Mouse (Mus musculus) liver, embryonic 11.5 days (tissue): ENCODE measurements at regions not wholly inside any gene's neighbourhood (a gene's known extent, or its start where the extent isn't known, plus 50 kb on each side); places are given as distances from the start of the nearest gene placed in this dataset.

Experiments
- ATAC-seq: fragments of 200-750 bp; cut with Nextera tagmentation; replicated peaks from 2 replicates; pipeline ENCODE4 v1.8.0; 2017; ENCODE audit warnings: moderate number of reproducible peaks, mild to moderate bottlenecking, moderate TSS enrichment, moderate library complexity; ENCODE audit not compliant: low FRiP score
- DNase-seq: peaks from one replicate; pipeline ENCODE4 v3.0.0-alpha.2; 2017; ENCODE audit warnings: low spot score
- H3K27ac ChIP-seq: fragments of 300-500 bp; sonication (generic); 2 replicates; pipeline ENCODE4 v1.5.1; 2014; ENCODE audit warnings: mild to moderate bottlenecking, low read depth, low read length, control low read depth
- H3K27me3 ChIP-seq: fragments of 300-500 bp; sonication (generic); replicated peaks from 2 replicates; pipeline ENCODE4 v1.6.1; 2014; ENCODE audit warnings: low read length, mixed read lengths; ENCODE audit not compliant: control insufficient read depth, insufficient read depth
- H3K36me3 ChIP-seq: fragments of 300-500 bp; sonication (generic); 2 replicates; pipeline ENCODE4 v1.6.1; 2014; ENCODE audit warnings: mild to moderate bottlenecking, low read length, moderate library complexity, mixed read lengths; ENCODE audit not compliant: control insufficient read depth, insufficient read depth
- H3K4me1 ChIP-seq: fragments of 300-500 bp; sonication (generic); replicated peaks from 2 replicates; pipeline ENCODE4 v1.6.1; 2014; ENCODE audit warnings: low read length, mixed read lengths; ENCODE audit not compliant: control insufficient read depth, insufficient read depth
- H3K4me2 ChIP-seq: fragments of 300-500 bp; sonication (generic); 2 replicates; pipeline ENCODE4 v1.6.1; 2014; ENCODE audit warnings: mild to moderate bottlenecking, control low read depth, moderate library complexity
- H3K4me3 ChIP-seq: fragments of 300-500 bp; sonication (generic); 2 replicates; pipeline ENCODE4 v1.5.1; 2014; ENCODE audit warnings: low read depth, low read length, control low read depth
- H3K9ac ChIP-seq: fragments of 300-500 bp; sonication (generic); 2 replicates; pipeline ENCODE4 v1.6.1; 2014; ENCODE audit warnings: low read depth, low read length, control low read depth
- H3K9me3 ChIP-seq: fragments of 300-500 bp; sonication (generic); 2 replicates; pipeline ENCODE4 v1.6.1; 2016; ENCODE audit warnings: low read length, inconsistent platforms, mixed read lengths; ENCODE audit not compliant: control insufficient read depth
- WGBS: fragments of 180-500 bp; shearing (Covaris S2); extraction: QIAGEN DNeasy Blood & Tissue Kit; methylation state at CpG from one replicate; pipeline ENCODE4 v1.1.7; 2014; 5-methylcytosine and 5-hydroxymethylcytosine counted together

DNA sequence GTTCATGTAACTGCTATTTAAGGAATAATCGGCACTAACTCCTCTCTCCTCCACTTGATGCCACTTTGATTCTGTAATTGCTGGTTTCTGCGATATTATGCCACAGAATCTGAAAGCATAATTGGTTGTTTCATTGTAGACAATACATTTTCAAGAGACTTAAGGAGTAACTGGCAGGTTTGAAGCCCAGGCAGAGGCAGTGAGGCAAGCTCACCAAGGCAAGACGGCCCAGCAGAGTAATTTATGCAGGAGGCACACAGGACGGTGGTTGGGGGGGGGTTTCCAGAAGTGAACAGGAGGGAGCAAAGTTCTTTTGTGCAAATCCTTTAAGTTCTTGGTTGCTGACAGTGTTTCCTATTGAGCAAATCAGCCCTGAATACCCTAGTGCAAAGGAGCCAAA is 249.6 kb downstream of the Drd1 start:
- H3K27me3 ChIP-seq = no peaks in the 10 kb centered on the region
- H3K4me3 ChIP-seq = no peak overlapping the region
- no peak overlapping the region for H3K9ac ChIP-seq
- ATAC-seq = no peak
- no peak overlapping the region for H3K27ac ChIP-seq
- no peaks in the 10 kb centered on the region for H3K9me3 ChIP-seq
- H3K36me3 ChIP-seq = no peaks in the 10 kb centered on the region
- DNase-seq = no peak
- 84% methylated on average over 4 of the region's 4 CpGs for WGBS
- H3K4me2 ChIP-seq = no peak overlapping the region
- no peaks in the 10 kb centered on the region for H3K4me1 ChIP-seq

DNA sequence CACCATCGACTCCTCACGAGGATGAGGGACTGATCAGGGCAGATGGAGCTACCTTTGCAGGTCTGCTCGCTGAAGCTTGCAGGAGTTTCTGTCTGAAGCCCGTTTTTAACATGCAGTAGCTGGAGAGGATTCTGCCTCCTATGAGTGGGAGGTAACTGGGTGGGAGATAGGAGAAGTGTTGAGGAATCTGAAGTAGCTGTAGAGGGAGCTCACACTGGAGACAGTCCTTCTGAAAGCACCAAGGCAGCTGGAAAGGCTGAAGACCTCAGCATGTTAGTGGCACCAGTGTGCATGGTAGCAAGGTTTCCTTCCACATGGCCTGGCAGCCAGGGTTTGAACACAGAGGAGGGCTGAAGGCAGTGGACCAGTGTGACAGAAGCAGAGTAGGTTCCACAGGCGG is 254.5 kb downstream of the Drd1 start:
- 69% methylated on average over 5 of the region's 5 CpGs for WGBS
- Histone ChIP-seq H3K9ac (no peak overlapping the region), H3K4me1 (no peaks in the 10 kb centered on the region), H3K36me3 (no peaks in the 10 kb centered on the region), H3K4me3 (no peak overlapping the region), H3K27ac (no peak overlapping the region), H3K9me3 (no peaks in the 10 kb centered on the region), H3K27me3 (no peaks in the 10 kb centered on the region), H3K4me2 (no peak overlapping the region)
- DNase-seq (no peak), ATAC-seq (no peak)

DNA sequence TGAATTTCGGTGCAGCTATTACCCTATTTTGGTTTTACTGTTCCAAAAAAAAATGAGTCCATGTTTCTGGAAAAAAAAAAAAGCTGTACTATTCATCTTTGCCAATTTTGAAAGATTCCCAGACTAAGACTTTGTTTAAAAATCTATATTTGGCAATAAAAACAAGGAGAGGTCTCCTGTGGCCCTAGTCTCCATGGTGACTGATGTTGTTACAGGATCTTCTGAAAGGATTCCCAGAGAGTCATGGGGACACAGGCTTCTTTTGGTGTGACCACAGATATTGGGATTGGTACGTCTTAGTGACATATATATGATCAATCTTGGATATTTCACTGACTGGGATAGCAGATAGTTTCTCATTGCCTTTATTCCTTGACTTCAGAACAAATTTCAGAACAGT is 266.7 kb downstream of the Drd1 start:
- H3K9me3 ChIP-seq = no peaks in the 10 kb centered on the region
- H3K27me3 ChIP-seq = no peaks in the 10 kb centered on the region
- H3K36me3 ChIP-seq = no peaks in the 10 kb centered on the region
- no peak overlapping the region for H3K4me2 ChIP-seq
- no peak overlapping the region for H3K9ac ChIP-seq
- H3K27ac ChIP-seq = no peak overlapping the region
- DNase-seq = no peak
- no peak for ATAC-seq
- WGBS = 70% methylated on average over 2 of the region's 2 CpGs
- H3K4me3 ChIP-seq = no peak overlapping the region
- no peaks in the 10 kb centered on the region for H3K4me1 ChIP-seq

DNA sequence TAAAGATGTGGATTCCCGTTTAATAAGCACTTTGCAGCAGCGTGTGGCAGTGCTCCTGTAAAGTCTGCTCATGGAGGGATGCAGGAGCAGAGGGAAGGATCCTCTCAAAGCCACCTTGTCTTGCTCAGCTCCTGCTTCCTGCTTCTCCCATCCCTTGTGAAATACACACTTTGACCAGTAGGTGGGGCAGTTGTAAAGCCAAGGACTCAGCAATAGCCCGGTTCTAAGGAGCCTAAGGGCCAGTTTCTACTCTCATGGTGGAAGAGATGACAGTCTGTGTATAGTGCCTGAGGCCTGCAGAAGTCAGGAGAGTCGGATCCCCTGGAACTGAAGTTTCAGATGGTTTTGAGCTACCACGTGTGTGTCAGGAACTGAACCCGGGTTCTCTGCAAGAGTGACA is 272.0 kb downstream of the Drd1 start:
- Histone ChIP-seq H3K36me3 (no peaks in the 10 kb centered on the region), H3K27me3 (no peaks in the 10 kb centered on the region), H3K4me3 (no peak overlapping the region), H3K9ac (no peak overlapping the region), H3K9me3 (no peaks in the 10 kb centered on the region), H3K27ac (no peak overlapping the region), H3K4me1 (no peaks in the 10 kb centered on the region), H3K4me2 (no peak overlapping the region)
- DNase-seq (peak; percentile 50), ATAC-seq (no peak)
- WGBS = 23% methylated on average over 6 of the region's 6 CpGs

DNA sequence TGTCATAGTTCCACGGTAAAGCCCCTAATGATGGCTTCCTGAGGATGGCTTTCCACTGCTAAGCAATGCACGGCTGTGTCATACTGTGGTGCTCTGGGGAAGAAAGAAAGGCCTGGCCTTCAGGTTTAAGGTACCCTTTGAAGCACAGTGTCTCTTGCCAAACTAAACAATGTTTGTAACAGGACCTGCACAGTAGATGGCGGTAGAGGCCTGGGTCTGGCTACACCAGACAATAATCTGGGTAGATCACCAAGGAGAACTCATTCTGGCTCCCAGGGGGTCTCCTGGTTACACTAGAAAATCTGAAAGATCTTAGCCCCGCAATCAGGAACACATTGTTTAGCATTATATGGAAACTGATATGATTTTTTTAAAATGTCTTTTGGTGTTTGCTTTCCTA is 276.4 kb downstream of the Drd1 start:
- Histone ChIP-seq H3K9ac (no peak overlapping the region), H3K27ac (no peak overlapping the region), H3K4me1 (no peaks in the 10 kb centered on the region), H3K4me2 (no peak overlapping the region), H3K4me3 (no peak overlapping the region), H3K27me3 (no peaks in the 10 kb centered on the region), H3K36me3 (no peaks in the 10 kb centered on the region), H3K9me3 (no peaks in the 10 kb centered on the region)
- ATAC-seq (no peak), DNase-seq (no peak)
- 57% methylated on average over 4 of the region's 4 CpGs for WGBS

DNA sequence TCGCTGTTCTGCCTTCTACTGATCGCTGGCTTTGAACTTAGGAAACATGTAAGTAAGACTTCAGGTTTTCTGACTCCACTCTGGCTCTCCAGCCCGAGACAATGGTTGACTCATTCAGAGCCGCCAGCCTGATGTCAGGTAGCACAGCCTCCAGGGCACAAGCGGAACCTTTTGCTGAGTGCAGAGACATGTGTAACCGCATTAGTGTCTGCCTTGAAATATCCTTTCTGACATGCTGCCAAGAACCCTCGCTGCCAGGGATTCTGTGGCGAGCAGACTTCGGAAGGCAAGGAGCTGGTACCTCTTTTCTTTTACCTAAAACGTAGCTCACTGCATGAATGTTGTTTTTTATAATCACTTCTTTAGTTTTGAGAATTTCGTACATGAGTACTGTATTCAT is 279.1 kb downstream of the Drd1 start:
- Histone ChIP-seq H3K9me3 (no peaks in the 10 kb centered on the region), H3K4me1 (no peaks in the 10 kb centered on the region), H3K4me2 (no peak overlapping the region), H3K36me3 (no peaks in the 10 kb centered on the region), H3K9ac (no peak overlapping the region), H3K4me3 (no peak overlapping the region), H3K27ac (no peak overlapping the region), H3K27me3 (no peaks in the 10 kb centered on the region)
- 82% methylated on average over 11 of the region's 11 CpGs for WGBS
- DNase-seq (no peak), ATAC-seq (no peak)

DNA sequence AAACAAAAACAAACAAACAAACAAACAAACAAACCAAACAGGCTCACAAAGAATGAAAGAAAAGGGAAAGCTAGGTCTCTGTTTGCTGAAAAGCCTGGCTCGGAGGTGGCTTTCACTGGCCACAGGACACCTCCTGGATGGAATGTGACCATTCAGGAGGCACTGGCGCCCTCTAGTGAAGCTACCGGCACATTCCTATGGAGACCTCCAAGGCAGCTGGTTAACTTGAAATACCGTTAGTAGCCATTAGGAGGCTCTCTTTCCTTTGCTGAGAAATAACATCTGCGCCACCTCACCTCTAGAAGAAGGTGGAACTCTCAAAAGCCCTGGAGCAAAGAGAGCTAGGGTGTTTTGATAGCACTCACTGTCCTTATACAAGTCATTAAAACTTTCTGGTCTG is 279.8 kb downstream of the Drd1 start:
- Histone ChIP-seq H3K36me3 (no peaks in the 10 kb centered on the region), H3K4me1 (no peaks in the 10 kb centered on the region), H3K27ac (no peak overlapping the region), H3K27me3 (no peaks in the 10 kb centered on the region), H3K9me3 (no peaks in the 10 kb centered on the region), H3K9ac (no peak overlapping the region), H3K4me3 (no peak overlapping the region), H3K4me2 (no peak overlapping the region)
- 34% methylated on average over 5 of the region's 5 CpGs for WGBS
- DNase-seq (no peak), ATAC-seq (no peak)

DNA sequence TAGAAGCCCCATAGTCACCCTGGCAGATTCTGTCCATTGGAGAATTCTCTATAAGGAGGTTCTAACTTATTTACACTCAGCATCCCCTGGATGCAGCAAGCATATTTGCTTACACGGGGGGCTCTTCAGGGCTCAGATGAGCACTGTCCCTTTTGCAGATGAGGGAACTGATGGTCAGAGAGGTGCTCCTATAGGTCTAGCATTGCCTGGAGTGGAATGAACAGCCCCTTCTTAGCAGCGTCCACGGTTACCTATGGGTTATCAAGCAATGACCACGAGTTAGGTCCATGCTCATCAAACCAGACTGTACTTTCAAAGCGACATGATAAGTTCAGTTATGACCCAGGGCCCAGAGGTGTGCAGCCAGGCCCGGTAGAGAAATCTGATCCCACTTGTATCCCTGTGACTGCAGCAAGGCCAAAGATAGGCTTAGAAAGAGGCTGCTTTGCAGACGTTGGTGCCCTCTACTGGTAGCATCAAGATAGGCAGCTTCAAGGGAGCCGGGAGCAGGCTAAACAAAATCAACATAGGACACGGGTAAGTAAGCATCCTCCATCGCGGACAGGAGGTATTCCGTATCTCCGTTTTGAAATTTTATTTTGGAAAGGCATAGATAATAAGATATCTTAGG is 290.8 kb downstream of the Drd1 start:
- H3K27ac ChIP-seq = no peak overlapping the region
- H3K4me1 ChIP-seq = no peaks in the 10 kb centered on the region
- H3K36me3 ChIP-seq = no peaks in the 10 kb centered on the region
- no peaks in the 10 kb centered on the region for H3K9me3 ChIP-seq
- H3K4me3 ChIP-seq = no peak overlapping the region
- no peak for DNase-seq
- no peaks in the 10 kb centered on the region for H3K27me3 ChIP-seq
- no peak overlapping the region for H3K4me2 ChIP-seq
- no peak overlapping the region for H3K9ac ChIP-seq
- no peak for ATAC-seq
- WGBS = 26% methylated on average over 13 of the region's 13 CpGs

DNA sequence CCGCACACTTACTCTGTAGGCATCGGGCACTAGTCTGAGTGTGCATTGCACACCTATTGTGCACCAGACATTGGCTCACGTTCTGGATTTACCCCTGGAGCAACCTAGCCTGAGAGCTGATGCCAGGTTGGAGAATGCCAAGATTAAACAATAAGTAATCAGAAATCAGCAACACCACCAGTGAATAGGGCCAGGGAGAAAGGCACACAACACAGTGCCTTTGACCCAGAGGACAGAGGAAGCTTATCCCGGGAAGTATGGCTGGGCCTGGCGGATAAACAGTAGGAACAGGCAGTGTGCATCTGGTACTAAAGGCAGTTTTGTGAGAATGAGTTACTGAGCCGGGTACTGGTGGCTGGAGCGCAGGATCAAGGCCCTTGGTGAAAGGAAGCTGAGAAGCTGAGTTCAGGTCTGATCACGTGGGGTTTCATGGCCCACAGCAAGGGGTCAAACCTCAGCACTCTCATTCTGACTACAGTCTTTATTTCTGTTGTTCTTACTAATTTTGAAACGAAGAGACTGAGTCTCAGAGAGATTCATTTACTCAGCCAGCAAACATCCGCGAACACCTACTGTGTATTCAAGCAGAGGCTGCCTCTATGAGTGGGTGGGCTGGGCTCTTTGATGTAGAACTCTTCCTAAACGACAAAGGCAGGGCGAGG is 284.8 kb upstream of the Msx2 start:
- no peaks in the 10 kb centered on the region for H3K9me3 ChIP-seq
- no peak for ATAC-seq
- H3K27ac ChIP-seq = no peak overlapping the region
- no peaks in the 10 kb centered on the region for H3K36me3 ChIP-seq
- H3K4me3 ChIP-seq = no peak overlapping the region
- DNase-seq = no peak
- 64% methylated on average over 13 of the region's 13 CpGs for WGBS
- no peak overlapping the region for H3K9ac ChIP-seq
- no peaks in the 10 kb centered on the region for H3K27me3 ChIP-seq
- H3K4me2 ChIP-seq = no peak overlapping the region
- H3K4me1 ChIP-seq = no peaks in the 10 kb centered on the region
